Mouse (Mus musculus) ES-E14 (cell line): ENCODE measurements around the gene Gm10024.

ENCODE experiments used
- CHD2 ChIP-seq: IDR thresholded peaks from 2 replicates; pipeline ENCODE4 v1.6.1; 2014; ENCODE audit warnings: mild to moderate bottlenecking, low read depth, low read length, inconsistent platforms
- HCFC1 ChIP-seq: IDR thresholded peaks from 2 replicates; pipeline ENCODE4 v1.6.1; 2012; ENCODE audit warnings: low read length, inconsistent platforms, borderline replicate concordance; ENCODE audit not compliant: insufficient read depth
- MAFK ChIP-seq: IDR thresholded peaks from 2 replicates; pipeline ENCODE4 v1.6.1; 2014; ENCODE audit warnings: mild to moderate bottlenecking, low read depth, low read length, inconsistent platforms; ENCODE audit not compliant: insufficient read depth
- ZC3H11A ChIP-seq: IDR thresholded peaks from 2 replicates; pipeline ENCODE4 v1.6.1; 2012; ENCODE audit warnings: low read depth, mild to moderate bottlenecking, inconsistent platforms, low read length, borderline replicate concordance
- ZNF384 ChIP-seq: IDR thresholded peaks from 2 replicates; pipeline ENCODE4 v1.6.1; 2012; ENCODE audit warnings: low read depth, low read length, inconsistent platforms

GRCm38 (mm10) chr10:77687021-77687420 lies 24.2 kb upstream of the Gm10024 start:
- TF ChIP-seq ZC3H11A (no peak), CHD2 (no peak), MAFK (no peak), ZNF384 (no peak), HCFC1 (no peak)
